Mouse (Mus musculus) ES-E14 (cell line): ENCODE measurements at regions not wholly inside any gene's neighbourhood (a gene's known extent, or its start where the extent isn't known, plus 50 kb on each side); places are given as distances from the start of the nearest gene placed in this dataset.

ENCODE experiments used
- CHD2 ChIP-seq: IDR thresholded peaks from 2 replicates; pipeline ENCODE4 v1.6.1; 2014; ENCODE audit warnings: mild to moderate bottlenecking, low read depth, low read length, inconsistent platforms
- HCFC1 ChIP-seq: IDR thresholded peaks from 2 replicates; pipeline ENCODE4 v1.6.1; 2012; ENCODE audit warnings: low read length, inconsistent platforms, borderline replicate concordance; ENCODE audit not compliant: insufficient read depth
- MAFK ChIP-seq: IDR thresholded peaks from 2 replicates; pipeline ENCODE4 v1.6.1; 2014; ENCODE audit warnings: mild to moderate bottlenecking, low read depth, low read length, inconsistent platforms; ENCODE audit not compliant: insufficient read depth
- ZC3H11A ChIP-seq: IDR thresholded peaks from 2 replicates; pipeline ENCODE4 v1.6.1; 2012; ENCODE audit warnings: low read depth, mild to moderate bottlenecking, inconsistent platforms, low read length, borderline replicate concordance
- ZNF384 ChIP-seq: IDR thresholded peaks from 2 replicates; pipeline ENCODE4 v1.6.1; 2012; ENCODE audit warnings: low read depth, low read length, inconsistent platforms

DNA sequence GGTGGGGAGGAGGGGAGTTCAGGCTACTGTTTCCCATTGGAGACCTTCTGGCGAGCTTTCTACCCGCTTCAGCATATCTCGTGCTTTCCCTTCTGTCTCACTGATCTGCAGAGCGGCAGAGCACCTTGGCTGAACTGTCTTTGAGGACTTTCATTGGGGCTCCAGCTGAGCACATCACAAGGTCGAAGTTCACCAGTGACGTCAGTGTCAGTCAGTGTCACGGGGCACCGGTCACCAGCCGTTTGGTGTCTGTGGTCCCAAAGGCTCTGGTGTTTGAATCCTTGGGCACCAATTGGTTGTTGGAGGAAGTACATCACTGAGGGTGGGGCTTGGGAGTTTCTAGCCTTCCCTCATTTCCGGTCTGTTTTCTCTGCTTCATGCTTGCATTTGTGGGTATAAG lies 51.2 kb upstream of the Zfp64 start:
- no peak for TF ChIP-seq CHD2
- no peak for TF ChIP-seq ZC3H11A
- no peak for TF ChIP-seq HCFC1
- TF ChIP-seq ZNF384 = no peak
- TF ChIP-seq MAFK = no peak
